Mouse (Mus musculus): ENCODE results near the gene Trim10.

- TF ChIP-seq CTCF (IDR thresholded peaks at IDR 0.05; ENCODE audit: control insufficient read depth, insufficient read depth, low read length) (no peak), POLR2A (IDR thresholded peaks at IDR 0.05; ENCODE audit: borderline replicate concordance, control insufficient read depth, low read depth, low read length) (no peak)
Observed at GRCm38 (mm10) chr17:36851627-36852026, 17.7 kb upstream of the Trim10 start.

Measured in bone marrow, adult 2 months (tissue).